Mouse (Mus musculus): Measurements from ENCODE around the gene Rpl9-ps6. TPM values are rescaled to one million over a fixed set of nuclear protein-coding genes. Genes with fewer than 3 reads are reported as not detected.

Rpl9-ps6 gene
- polyA plus RNA-seq (2017; shearing (Covaris generic)), result 100 to 1,000 TPM; 201 to 619 TPM

DNA sequence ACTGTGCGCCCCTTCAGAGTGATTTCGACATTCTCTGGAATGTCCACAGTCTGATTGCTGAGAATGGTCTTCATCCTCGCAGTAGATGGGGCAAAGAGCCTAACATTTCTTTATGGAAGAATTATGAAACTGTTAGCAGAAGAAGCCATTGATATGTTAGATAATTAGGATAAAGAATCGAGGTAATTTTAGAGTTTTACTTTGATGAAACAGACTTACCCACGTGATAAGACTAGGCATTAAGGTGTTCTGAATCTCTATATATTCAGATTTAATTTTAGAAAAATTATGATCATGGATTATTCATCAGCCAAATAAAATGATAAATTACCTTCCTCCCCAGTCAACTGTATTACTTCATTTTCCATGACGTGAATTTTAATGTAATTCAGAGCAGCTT lies at the start of gene Rpl9-ps6:
Gene Rpl9-ps6 (minus strand): TSS at position 101 of the 400 bp plus-strand sequence.
- no peak for ATAC-seq

DNA sequence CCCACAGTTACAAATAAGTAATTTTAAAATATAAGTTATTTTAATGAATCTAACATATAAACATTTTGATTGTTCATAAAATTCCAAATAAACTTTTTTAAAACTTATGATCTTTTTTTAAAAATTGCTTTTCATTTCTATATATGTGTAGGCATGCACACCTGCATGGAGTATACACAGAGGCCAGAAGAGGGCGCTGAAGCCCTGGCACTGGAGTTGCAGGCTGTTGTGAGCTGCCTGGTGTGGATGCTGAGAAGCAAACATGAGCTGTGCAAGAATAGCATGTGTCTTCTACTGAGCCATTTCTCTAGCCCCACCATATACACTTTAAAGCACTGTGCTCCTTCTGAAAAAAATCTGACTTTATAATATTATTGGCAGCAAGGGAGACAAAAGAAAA lies 46.1 kb upstream of the Rpl9-ps6 start:
- ATAC-seq, result no peak

DNA sequence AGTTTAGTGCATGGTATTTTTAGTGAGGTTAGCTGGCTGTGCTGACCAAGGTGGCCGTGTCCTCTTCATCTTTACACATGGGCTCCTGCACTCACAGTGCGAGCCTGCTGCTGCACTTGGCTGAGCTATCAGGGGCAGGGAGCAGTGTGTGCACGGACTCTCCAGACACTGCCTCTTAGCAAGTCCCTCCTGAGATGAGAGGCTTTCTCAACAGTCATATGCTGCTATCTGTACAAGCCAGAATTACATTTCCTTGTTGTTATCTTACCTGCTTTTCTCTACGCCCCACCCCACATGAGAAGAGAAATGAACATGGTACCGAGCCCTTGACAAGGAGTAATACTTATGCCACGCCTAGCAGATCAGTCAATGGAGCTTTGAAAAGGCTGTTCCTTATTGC lies 44.6 kb upstream of the Rpl9-ps6 start:
- ATAC-seq, result no peak

DNA sequence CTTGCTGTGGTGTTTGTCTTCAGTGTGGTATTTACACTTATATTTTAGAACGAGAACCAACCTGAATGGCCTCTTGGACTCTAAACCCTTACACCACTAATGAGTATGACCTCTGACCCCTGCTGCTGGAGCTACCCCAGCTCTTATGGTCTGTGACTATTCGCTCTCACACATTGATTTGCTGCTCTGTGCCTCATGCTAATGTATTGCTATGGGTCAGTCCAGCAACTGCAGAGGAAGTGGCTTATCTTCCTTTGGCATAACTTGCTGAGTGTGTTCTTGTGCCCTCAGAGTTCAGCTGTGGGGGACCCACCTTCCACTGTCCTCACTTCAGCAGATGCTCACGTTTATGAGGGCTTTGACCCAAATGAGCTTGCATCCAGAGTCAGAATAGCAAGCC lies 43.9 kb upstream of the Rpl9-ps6 start:
- no peak for ATAC-seq

DNA sequence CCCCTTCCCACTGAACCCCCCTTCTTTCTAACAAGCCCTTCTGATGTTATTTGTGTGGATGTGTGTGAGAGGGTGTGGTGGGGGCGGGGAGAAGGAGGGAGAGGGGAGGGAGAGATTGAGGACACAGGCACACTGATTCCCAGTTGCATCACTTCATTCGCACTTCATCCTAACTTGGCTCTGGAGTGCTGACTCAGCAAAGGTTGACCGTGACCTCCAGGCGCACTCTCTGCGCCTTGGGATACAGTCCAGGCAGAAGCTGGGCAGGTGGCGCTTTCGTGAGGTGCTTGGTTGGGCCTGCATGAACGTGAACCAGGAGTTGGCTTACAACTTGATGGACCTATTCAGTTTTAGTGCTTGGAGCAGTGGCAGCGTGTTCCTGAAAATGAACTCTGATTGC lies 41.1 kb upstream of the Rpl9-ps6 start:
- ATAC-seq, result no peak

DNA sequence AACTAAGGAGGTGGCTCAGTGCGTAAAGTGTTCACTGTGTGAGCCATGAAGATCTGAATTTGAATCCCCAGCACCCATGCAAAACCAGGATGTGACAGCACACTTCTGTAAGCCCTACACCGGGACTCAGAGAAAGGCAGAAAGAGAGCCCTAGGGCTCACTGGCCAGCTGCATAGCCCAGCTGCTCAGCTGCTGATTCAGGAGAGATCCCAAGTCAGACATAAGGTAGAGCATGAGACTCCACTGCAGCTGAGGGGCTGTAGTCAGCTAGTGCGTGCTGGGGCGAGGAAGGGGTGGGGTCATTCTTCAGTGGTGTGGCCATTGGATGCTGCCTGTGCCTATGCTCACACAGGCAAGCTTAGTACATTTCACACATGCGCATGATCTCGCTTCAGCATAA lies 40.7 kb upstream of the Rpl9-ps6 start:
- ATAC-seq, result no peak

DNA sequence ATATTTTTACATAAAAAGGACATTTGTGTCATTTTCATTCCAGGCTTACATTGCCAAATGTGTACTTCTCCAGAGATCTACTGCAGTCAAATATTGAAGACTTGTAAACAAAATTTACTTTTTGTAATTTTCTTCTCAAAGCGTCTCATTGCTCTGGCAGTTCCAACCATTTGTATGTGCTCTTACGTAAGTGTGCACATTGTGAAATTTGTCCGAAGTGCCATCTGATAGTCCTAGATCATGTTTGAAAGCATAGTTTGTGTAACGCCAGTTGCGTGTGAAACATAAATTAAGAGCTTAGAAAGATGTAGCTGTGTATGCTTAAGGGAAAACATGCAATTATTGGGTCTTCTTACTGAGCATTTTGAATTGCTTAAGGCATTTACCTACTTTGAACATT lies 40.1 kb upstream of the Rpl9-ps6 start:
- no peak for ATAC-seq

DNA sequence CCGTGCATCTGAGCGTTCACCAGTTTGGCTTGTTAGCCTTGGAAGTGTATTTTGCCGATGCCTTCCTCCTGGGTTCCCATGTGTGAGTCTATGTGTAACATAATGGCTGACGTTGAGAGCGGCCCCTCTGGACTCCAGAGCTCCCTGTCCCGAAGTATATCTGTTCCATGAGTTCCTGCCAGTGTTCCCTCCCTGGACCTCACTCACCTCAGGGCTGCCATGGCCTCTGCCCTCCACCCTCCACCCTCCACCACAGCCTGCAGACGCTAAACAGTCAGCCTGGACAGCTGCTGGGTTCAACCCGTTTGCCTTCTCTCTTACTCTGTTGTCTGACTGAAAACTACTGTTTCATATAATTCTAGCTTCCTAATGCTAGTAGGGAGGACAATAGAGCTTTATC lies 39.7 kb upstream of the Rpl9-ps6 start:
- ATAC-seq, result no peak

DNA sequence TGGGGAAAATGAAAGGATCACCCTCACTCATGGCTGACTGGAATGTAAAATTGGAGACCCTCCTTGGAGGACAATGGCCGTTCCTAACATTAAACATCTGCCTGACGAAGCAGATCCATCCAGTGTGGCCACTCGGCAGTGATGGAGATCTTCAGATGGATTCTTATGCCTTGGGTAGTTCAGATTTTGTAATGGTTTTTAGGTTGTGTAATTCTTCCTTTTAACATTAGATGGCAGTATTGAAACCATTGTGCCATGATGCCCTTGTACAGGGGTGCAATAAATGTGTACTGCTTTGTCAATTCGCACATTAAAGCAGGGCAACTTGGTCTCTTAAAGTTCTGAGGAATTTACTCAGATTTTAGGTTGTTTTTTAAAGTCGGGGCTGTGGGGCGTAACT lies 35.0 kb upstream of the Rpl9-ps6 start:
- ATAC-seq, result no peak

DNA sequence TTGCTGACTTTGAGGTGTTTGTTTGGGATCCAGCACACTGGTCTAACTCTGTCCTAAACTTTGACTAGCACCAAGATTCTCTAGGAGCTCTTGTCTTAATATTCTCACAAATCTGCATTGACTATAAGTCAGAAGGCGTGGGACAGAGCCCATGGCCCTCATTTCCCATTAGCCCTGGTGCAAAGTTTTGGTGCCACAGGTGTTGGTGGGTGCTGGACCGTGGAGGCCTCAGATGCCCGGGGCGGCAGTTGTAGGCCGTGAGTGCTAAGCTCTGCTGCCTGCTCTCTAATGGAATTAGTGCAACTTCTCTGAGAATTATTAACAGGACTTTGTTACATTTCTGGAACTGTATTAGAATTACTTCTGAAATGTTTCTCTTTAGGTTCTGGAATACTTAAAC lies 31.6 kb upstream of the Rpl9-ps6 start:
- no peak for ATAC-seq

DNA sequence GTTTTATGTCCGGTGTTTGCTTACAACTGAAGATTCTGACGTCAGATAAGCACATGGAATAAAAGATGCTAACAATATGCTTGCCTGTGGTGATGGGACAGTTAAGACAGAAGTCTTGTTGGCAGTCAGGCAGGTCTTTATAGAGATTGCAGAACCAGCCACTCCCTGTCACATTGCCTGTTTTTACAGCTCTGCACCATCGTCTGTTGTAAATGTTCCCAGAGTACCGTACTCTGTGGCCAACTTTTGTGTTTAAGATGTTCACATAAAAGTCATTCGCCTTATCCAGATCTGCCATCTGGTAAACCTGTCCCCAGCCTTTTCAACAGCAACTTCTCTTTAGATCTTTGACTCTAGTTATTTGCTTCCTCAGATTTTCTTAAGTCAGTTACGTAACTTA lies 31.0 kb upstream of the Rpl9-ps6 start:
- ATAC-seq, result no peak

DNA sequence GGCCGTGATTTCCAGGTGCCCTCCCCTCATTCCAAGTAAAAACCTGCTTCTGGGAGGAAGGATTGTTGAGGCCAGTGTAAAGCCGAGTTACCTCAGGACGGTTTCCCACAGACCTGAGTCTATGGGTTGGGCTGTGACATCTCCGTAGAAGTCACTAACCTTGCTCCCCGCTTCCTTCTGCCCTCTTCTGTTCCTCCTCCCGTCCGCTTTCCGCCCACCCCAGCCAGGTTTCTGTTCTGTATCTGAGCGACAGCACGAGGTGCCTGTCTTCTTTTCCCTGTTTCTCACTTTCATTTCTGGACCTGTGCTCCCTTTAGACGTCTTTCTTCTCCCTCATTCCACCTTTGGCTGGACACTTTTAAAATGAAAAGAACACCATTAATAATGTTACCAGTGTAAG lies 28.7 kb upstream of the Rpl9-ps6 start:
- ATAC-seq, result no peak

DNA sequence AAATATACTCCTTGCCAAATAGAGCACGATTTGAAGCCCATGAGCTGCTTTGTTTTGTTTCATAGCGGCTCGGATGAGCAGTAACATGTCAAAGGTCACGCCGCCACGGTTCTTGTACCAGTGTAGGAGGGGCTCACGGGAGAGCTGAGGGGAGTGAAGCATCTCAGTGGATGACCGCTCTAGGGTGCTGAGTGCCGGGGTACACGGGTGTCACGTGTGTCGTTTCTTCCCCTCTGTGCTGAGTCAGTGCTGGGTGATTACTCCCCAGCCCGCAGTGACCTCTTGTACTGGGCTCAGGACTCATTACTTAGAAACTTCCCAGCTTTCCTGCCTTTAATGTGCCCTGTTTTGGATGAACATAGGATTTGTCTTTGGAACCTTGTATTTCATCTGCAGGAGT lies 28.2 kb upstream of the Rpl9-ps6 start:
- ATAC-seq, result no peak

DNA sequence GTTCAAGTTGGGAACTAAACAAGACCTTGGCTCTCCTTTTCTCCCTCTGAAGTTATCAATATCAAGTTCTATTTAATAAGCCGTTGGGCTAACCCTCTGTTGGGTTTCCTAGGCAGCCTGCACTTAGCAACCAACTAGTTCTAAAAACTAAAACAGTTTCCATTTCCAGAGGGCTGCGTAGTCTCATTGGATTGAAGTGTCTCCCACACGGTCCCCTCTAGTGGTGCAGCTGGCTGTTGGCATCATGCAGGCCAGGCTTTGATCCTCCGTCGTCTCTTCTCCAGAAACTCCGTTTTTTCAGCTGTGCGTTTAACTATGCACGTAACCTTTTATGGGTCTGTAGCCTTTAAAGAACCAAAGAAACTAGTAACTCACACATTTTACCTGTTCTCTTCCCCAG lies 27.1 kb upstream of the Rpl9-ps6 start:
- no peak for ATAC-seq

DNA sequence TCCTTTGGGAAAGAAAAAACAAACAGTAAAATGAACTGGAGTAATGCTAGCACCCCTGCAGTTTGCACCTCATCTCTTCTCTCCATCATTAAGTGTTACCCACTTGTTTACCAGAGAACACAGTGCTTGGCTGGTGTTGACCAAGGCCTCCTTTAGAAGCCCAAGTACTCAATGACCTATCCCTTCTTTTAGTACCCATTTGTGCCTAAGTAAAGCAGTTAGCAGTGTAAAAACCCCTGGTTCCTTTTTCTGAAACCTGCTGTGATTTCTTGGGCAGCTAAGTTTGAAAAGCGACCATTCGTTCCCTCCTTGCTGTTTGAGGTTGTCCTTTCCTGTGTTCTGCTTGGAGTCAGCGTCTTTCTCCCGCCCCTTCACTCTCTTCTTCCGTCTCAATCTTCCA lies 26.6 kb upstream of the Rpl9-ps6 start:
- ATAC-seq, result no peak

DNA sequence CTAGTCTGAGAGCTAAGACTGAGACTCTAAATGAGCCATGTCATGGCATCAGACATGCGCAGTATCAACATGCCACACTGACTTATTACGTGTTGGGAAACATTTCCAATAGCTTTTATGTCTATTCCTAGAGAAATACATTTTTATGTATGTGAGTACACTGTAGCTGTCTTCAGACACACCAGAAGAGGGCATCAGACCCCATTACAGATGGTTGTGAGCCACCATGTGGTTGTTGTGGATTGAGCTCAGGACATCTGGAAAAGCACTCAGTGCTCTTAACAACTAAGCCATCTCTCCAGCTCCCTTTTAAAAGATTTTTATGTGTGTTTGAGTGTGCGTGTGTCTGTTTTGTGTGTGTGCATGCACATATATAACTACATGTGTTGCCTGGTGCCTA lies 26.0 kb upstream of the Rpl9-ps6 start:
- no peak for ATAC-seq

DNA sequence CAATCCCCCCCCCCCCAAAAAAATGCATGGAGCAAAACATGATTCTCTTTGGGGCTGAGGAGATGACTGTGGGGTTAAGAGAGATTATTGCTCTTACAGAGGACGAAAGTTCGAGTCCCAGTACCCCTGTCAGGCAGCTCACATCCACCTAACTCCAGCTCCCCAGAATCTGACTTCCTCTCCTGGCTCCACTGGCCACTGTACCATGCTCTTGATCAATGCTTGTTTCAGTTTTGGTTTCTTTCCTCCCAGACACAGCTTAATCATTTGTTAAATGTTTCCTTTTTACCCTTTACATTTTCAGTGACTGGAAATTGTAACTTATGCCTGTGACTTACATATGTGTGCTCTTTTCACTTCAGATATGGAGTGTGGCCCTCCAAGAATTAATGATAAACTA lies 24.6 kb upstream of the Rpl9-ps6 start:
- peak; percentile 48 for ATAC-seq

DNA sequence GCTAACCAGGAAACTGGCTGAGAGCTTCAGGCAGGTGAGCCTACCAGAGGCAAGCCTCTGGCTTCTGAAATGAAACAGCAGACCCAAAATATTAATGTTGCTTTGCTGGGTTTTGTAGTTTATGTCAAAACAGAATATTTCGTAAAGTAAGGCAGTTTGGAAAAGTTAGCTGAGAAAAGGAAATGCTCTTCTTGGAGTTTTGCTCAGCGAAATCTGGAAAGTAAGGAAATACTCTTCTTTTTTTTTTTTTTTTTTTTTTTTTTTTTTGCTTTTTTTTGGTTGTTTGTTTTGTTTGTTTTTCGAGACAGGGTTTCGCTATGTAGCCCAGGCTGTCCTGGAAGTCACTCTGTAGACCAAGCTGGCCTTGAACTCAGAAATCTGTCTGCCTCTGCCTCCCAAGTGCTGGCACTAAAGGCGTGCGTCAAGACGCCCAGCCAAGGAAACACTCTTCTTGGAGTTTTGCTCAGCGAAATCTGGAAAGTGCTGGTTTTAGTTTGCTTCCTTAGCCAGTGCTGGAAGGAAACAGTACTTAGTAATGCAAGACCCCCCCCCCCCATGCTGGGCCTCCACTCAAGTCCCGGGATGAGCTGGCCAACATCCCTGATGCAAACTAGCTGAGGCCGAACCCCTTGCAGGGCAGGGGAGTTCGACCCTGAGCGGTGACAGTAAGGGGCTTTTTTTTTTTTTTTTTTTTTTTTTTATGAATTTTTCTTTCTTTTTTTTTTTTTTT lies 23.0 kb upstream of the Rpl9-ps6 start:
- ATAC-seq, result no peak

DNA sequence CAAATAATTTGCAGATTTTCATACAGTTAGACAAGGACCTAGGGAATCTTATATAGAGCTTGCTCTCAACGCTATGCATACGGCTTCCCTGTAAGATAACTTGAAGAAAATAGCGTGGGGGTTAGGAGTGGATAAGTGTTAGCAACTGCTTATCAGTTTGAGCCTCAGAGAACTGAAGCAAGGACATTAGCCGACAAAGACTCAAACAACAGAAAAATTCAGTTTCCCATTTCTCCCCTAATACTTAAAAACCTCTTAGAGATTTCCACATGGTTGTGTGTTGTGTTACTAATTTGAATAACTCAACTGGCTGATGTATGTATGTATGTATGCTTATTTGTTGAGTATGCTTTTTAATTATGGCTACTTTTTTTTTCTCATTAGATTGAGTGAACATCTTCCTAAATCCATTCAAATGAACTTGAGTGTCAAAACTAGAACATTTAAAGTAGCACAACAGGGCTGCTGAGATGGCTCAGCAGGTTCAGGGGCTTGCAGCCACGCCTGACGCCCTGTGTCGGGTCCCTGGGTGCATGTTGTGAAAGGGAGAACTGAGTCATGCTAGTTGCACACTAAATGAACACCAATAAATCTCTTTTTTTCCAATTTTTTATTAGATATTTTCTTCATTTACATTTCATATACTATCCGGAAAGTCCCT lies 21.3 kb upstream of the Rpl9-ps6 start:
- no peak for ATAC-seq

DNA sequence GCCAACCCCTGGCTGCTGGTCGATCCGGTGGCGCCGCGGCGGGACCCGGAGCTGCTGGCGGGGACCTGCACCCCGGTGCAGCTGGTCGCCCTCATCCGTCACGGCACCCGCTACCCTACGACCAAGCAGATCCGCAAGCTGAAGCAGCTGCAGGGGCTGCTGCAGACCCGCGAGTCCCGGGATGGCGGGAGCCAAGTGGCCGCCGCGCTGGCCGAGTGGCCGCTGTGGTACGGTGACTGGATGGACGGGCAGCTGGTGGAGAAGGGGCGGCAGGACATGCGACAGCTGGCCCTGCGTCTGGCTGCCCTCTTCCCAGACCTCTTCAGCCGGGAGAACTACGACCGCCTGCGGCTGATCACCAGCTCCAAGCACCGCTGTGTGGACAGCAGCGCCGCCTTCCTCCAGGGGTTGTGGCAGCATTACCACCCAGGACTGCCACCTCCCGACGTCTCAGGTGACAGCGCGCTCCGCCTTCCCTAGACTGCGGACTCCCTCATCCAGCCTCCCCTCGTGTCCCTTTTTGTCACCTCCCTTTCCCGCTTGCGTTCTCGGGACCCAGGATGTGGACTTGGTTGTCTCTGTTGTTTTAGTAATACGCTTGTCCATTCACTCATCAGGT lies 19.8 kb upstream of the Rpl9-ps6 start:
- peak; percentile 73 for ATAC-seq

DNA sequence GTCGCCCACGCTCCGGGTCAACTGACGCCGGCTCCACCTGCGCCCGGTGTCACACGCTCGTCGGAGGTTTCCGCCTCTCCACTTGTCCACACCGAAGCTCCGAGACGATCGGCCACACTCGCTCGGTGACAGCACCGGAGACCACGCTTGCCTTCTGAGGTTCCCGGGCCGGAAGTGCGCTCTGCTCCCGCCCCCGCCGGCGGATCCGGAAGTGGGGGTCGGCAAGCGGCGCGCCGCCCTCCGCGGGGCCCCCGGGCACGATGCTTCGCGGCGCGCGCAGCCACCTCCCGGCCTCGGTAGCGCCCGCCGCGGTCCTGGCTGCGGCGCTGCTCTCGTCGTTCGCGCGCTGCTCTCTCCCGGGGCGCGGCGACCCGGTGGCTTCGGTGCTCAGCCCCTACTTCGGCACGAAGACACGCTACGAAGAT lies 19.3 kb upstream of the Rpl9-ps6 start, which contains the start of gene Minpp1:
Gene Minpp1 (plus strand): TSS at position 89 of the 425 bp plus-strand sequence.
- ATAC-seq, result peak; percentile 87

DNA sequence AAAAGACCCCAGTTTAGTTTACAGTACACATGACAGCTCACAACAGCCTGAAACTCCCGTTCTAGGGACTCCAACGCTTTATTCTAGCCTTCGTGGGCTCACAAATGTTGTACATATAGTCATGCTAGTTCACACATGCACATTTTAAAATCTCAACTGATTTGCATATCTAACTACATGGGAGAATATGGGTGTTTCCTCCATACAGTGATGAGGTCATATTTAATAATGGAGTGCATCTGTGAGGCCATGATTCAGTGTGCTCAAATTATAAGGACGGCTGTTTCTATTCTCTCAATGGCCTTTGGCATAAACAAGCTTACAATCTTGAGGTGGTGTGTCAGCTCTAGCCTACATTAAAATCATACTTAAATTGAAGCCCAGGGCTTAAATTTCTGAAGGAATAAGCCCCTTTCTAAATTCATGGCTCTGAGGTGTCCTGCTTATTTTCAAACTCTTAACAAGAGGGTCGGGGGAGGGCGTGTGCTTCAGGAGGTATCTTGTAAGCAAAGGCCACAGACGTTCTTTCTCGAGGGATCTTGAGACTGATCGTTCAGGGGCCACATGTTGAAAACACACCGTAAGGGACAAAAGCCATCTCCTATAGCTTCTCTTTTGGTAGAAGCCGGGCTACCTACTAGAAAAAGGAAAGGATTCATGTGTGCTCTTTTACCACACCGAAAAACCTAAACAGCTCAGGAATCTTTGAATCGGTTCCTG lies 18.7 kb upstream of the Rpl9-ps6 start:
- ATAC-seq, result peak; percentile 5

DNA sequence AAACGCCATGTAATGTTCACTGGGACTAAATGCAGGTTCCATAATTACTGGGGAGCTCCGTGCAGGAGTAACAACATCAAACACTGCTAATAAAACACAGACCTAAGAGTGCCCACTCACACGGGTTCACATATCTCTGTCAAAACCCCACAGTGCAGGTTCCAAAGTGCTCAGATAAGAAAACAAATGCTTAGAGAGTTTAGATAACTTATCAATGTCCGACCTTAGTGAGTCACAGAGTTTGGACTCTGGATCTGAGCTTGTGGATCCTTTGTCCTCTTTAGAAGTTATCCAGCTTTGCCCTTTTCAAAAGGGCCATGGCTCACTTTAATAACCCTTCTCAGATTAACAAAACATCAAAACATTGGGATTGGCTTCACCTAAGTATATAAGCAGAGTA lies 15.1 kb upstream of the Rpl9-ps6 start:
- ATAC-seq, result no peak
